Mouse (Mus musculus): ENCODE measurements at regions not wholly inside any gene's neighbourhood (a gene's known extent, or its start where the extent isn't known, plus 50 kb on each side); places are given as distances from the start of the nearest gene placed in this dataset.

DNA sequence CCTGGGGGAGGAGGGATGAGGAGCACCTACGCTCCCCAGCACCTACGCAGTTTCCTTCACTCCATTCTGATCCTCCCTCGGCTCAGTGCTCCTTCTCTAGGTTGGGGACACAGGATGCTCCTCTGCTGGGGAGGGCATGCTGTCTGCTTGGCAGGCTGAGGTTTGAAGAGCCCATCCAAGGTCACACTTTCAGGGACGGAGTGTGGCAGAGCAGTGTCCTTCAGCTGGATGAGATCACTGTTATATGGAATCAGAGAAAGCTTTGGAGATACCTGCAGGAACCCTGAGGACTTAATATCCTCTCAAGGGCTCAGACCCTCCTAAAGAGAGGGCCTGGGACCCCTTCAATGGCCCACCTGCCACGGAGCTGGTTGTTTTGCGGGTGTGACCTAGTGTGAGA lies 60.5 kb downstream of the Klhdc7a start:
- peak; percentile 64 for DNase-seq

DNA sequence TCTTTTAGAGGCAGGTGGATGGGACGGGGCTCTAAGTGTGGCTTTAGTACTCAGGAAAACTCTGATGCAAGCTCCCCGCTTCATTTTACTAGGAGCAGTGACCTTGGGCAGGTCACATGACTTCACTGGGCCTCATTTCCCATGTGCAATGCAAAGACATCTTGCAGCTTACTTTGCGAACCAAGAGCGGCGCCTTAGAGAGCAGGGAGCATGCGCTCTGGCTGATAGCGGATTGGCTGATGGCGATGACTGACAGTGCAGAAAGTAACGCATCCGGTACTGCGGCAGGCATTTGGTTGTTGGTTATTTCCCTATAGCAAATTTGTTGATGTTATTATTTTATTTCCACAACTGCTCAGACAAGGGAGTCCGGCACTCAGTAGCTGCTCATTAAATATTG lies 61.6 kb downstream of the Klhdc7a start:
- no peak for DNase-seq

DNA sequence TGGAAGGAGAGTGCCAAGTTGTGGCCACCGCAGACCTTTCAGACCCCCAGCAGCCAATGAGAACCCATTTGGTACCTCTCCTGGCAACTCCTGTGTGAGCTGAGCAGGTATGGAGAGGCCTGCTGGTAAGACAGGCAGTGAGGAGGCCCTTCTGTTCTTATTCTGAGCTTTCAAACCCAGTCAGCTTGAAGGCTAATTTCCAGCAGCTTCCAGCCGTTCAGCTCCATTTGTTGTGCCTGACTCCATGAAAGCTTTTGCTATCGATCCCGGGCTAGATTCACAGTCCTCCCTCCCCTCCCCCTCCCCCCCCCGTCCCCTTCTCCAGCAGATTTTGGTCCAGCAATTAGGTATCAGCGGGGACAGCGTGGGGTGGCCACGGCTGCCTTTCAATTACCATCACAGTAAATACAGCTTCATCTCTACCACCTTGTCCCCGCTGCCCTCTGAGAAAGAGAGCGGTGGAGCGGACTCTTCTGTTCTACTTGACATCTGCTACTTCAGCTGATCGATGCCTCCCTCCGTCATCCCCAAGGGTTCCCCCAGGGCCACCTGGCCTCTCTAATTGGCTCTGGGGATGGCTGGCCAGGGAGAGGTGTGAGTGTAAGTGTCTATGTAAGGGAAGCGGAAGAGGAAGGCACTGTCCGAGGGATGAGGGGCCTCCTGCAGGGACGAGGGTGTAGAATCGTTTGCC lies 62.6 kb downstream of the Klhdc7a start:
- no peak for DNase-seq

DNA sequence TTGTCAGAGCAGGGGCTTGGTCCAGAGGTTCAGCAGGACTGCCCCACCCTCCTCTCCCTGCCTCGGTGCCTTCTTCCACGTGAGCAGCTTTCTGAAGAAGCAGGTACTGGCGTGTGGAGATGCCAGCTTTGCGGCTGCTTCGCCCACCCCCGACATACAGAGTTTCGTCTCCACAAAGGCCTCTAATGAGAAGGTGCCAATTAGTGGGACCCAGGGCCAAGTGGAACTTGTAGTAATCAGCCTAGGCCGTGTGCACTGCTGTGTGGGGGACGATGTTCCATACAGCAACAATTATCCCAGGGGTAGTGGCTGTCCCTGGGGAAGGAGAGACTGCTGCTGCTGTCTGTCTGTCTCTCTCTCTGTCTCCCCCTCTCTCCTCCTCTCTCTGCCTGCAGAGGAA lies 66.6 kb upstream of the Pax7 start:
- DNase-seq, result no peak

DNA sequence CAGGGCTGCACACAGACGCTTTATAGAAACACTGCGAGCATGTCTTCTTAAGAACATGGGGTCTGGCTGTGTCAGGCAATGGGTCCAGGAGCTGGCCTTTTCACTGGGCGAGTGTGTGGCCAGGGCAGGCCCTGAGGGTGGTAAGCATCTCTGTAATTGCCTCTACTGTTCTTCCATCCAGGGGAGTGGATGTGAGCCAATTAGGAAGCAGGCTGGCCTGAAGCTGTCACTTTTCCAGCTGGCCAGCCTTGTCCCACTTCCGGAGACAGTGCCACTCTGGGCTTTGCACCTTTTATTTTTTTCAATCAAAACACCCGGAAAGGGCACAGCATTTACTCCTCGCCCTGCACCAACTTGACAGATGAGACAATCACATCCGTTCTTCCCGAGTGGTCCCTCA lies 66.1 kb upstream of the Pax7 start:
- DNase-seq, result no peak

DNA sequence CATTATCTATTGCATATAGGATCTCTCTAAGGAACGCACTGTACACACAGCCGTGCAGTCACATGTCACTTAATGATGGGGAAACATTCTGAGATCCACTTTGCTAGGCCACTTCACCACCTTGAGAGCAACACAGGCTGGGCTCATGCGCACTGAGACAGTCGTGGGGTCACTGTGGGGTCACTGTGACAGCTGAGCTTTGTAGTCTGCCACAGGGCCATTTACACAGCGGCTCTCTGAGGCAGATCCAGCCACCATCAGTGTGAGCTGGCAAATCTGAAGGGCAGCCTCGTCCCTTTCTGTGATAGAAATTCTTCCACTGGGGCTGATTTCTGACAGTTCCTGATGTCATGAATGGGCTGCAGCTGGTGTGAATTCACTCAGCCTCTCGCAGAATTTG lies 59.4 kb upstream of the Pax7 start:
- DNase-seq, result no peak

DNA sequence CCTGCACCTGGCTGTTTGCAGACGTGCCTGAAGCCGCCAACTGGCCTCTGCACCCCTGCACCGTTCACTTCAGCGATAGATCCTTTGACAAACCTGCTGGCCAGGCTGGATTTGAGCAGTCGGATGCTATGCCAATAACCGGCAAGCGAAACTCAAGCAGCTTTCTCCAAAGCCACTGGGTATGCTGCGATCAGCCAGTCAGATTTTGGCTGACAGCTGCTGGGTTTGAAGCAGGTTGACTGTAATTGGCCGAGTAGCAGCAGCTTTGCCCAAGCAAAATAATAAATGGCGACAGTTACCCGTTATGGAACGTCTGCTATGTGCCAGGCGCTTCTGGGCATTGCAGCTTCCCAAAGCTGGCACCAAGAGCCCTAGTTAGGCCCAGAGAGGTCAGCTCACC lies 55.7 kb upstream of the Pax7 start:
- peak; percentile 32 for DNase-seq
